Mouse (Mus musculus): ENCODE measurements around the gene Rell1.

The Rell1 gene

DNA sequence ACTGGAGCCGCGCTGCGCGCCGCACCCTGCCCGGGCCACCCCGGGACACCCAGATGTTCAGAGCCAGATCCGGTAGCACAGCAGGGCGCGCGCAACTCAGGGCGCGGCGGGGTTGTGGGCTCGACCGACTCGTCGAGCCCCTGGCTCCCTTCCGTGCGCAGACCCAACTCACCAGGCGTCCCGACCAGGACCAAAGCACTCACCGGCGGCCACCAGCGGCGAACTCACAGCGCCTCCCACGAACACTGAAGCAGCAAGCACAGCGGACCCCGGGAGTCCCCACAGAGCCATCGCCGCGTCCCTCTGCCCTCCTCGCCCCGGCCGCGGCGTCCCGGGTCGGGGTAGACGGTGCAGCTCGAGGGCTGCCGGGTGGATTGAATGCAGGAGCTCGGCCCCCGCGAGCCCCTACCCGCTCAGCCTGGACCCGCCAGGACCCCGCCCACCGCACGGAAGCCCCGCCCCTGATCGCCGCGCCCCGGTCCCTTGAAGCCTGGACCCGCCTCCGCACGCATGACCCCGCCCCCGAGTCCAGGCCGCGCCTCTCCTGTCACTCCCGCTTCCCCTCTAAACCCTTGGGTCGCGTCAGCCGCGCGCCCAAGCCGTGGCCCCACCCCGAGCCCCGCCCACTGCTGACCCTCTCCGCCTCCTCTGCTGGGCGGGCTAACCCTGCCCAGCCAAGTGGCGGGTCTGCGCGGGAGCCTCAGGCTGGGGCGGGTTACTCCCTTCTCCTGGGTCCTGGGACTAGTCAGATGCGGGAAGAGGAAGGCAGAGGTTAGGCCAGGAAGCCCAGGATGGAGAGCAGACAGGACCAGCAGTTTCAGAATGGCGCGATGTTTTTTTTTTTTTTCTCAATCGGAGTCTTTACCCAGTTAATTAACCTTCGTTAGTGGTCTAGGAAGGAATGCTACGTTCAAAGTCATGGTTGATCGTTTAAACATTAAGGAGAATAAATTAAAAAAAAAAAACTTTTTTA lies at the start of gene Rell1:
TSS of gene Rell1 (minus strand) at position 455 of the 973 bp plus-strand sequence.
- peak; percentile 96 for DNase-seq (ENCODE audit: low spot score)

DNA sequence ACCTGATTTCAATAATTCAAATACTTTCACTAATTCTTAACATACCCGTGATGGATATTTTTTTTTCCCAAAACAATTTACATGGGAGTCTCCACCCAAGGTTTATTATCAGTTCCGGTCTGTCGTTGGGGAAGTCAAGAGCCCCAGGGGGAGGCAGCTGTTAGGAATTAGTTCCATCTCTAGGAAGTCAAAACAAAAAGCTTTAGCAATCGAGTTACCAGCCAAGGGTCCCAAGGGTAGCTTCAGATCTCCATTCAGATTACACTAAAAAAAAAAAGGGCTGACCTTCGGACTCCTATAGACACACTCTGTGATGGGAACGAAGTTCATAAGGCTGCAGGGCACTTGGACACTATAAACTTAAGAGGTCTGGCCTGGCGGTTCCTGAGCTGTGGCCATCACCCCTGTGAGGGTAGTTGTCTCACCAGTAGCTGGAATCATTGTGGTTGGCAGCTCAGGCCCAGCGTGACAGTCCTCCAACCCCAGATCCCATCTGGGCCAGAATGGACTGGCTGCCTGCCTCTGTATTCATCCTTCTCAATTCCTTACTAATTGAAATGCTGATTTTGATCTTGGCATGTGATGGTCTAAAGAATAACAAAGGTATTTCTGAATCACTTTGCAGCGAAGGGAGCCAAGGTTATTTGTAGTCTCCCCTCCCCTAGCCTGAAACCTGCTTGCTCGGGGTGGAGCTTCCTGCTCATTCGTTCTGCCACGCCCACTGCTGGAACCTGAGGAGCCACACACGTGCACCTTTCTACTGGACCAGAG lies 44.1 kb upstream of the Rell1 start:
- no peak for DNase-seq (ENCODE audit: low spot score)

DNA sequence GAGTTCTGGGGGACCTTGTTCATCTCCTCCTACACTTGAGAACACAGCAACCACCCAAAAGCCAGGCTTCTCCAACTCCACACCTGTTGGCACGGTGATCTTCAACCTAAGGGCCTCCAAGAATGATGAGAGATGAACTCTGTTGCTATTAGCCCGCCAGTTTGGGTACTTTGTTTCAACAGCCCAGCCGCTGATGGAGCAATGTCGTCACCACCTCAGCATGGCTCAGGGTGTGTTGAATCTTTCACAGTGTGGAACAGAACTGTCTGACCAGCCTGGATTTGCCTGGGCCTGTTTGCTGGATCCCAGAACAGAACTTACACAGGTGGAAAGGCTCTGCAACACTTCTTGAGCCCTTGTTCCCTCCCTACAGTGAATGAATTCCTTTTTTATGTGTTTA lies 37.9 kb upstream of the Rell1 start:
- no peak for DNase-seq (ENCODE audit: low spot score)

DNA sequence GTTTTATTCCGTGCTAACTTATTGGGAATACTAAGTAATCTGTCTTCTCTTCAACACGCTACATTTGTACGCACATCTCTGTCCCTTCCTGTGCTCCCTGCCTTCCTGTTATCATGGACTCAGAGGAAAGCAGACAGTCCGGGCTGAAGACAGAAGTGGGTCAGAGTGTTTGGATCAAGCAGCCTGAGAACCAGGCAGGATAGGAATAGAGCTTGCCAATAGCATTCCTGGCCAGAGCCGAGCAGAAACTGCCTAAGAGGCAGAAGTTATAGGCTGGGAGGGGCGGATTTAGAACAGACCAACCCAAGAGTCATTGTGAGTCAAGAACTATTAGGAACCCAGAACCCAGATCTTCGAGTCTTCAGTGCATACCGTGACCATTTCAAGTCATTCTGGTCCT lies 34.6 kb upstream of the Rell1 start:
- peak; percentile 76 for DNase-seq (ENCODE audit: low spot score)

DNA sequence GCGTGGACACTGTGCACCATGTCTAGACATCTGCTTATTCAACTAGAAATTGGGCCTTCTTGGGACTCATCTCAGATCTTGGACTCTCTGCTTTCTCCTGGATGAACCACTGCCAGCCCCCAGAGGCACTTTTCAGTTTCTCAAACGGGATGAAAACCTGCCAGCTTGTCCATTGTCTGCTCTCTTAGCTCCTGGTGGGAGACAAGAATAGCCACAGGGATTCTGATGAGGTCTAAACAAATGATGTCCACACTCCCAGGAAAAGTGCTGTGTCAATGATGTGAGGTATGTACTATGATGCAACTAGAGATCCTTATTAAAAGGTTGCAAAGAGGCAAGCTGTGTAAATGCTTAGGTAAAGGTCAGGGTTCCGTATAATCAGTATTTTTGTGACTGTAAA lies 25.2 kb upstream of the Rell1 start:
- DNase-seq (ENCODE audit: low spot score): no peak

DNA sequence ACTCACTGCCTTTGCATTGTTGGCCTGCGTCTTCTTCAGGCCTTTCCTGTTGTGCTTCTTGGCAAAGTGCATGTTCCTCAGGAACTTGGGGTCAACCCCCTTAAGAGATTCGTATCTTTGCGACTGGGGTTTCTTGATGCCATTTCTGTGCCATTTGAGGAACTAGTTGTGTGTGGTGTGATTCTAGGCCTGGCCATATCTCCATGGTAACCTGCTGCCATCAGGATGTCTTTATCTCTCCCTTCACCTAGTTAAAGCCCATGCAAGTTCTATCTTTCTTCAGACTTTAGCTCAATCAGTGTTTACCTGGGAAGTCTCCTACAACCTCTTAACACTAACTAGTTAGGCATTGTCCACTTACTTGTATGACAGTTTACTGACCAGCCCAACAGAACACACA lies 22.0 kb upstream of the Rell1 start:
- no peak for DNase-seq (ENCODE audit: low spot score)

DNA sequence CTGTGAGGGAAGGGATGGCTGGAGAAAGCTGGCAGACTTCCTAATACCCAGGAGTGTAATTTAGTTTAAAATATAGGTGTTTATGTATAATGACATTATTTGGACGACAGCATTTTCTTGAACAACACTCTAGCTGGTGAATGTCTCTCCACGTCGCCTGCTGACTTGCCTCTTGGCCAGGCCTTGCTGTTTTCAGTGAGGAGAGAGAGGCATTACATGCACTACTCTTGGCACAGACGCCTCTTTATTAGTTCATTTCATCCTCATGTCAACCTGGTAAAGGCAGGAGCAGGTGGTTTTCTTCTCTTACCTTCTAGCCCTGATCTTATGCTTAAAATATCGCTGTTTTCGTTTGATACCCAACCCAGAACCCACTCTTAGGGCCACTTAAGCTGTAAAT lies 17.6 kb upstream of the Rell1 start:
- no peak for DNase-seq (ENCODE audit: low spot score)

DNA sequence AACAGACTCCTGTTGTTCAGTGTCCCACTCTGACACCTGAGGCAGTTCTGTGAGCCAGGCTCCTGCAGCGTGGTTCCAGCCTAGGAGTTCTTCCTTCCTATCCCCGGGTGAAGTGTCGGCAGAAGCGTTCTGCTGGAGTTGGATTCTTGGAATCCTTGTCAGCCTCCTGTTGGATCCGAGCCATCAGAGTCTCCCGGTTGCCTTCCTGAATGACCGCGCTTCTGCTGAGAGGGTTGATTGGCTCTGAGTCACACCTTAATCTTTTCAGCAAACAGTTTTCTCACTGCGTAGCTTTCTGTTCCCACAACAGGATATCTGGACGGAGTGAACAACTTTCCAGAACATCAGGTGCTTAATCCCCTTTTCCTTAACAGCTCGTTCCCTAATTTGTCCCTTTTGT lies 13.6 kb upstream of the Rell1 start:
- DNase-seq (ENCODE audit: low spot score): no peak

DNA sequence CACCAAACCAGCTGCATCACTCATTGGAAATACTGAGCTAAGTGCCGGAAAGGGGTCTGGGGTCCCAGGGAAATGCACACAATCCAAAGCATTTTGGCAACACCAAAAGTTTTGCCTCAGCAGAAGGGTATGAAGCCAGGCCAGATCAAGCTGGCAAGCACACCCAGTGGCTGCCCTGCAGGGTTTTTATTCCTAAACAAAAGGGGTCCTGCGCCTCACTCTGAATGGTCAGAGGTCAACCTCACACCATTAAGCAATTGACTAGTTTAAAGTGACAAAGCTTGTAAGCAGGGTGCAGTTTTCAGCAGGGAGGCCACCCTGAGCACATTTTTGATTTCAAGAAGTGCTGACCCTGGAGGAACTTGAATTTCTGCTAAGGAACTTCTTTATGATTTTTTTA lies 2.3 kb upstream of the Rell1 start:
- DNase-seq (ENCODE audit: low spot score): no peak

DNA sequence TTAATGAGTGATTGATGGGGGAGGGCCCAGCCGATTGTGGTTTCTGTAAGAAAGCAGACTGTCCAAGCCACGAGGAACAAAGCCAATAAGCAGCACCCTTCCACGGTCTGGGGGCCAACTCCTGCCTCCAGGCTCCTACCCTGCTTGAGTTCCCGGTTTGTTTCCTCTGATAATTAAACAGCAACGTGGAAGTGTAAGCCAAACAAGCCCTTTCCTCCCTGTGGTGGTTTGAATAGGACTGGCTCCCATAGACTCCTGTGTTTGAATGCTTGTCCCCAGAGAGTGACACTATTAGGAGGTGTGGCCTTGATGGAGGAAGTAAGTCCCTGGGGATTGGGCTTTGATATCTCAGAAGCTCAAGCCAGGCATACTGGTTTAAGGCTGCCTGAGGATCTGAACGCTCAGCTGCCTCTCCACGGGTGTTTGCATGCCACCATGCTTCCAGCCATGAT lies 1.6 kb upstream of the Rell1 start:
- peak; percentile 43 for DNase-seq (ENCODE audit: low spot score)

DNA sequence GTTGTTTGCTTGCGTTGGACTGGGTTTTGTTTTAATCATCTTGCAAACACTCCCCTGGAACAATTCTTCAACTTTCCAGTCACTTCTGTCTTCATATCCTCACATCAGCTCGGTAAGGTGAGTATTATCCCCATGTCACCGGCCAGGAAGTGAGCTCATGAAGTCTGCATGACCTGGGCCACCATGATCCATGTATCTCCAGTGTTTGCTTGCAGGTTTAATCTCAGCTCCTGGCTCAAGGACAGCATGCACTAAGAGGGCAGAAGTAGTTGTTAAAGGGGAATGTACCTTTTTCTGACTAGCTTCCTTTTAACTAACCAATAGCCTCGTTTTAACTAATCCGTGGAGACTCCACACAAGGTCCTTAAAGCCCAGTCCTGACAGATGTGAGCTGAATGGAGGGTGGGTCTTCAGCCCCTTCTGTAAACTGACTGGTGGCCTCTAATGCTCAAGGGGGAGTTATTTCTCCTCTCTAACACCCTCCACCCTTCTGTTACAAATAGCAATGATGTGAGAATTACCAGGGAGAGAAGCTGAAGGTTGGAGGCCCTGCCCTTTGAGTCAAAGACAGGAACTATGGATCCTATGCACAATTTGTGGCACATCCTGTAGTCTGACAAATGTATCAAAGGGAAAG lies 897 bp upstream of the Rell1 start:
- peak; percentile 32 for DNase-seq (ENCODE audit: low spot score)

DNA sequence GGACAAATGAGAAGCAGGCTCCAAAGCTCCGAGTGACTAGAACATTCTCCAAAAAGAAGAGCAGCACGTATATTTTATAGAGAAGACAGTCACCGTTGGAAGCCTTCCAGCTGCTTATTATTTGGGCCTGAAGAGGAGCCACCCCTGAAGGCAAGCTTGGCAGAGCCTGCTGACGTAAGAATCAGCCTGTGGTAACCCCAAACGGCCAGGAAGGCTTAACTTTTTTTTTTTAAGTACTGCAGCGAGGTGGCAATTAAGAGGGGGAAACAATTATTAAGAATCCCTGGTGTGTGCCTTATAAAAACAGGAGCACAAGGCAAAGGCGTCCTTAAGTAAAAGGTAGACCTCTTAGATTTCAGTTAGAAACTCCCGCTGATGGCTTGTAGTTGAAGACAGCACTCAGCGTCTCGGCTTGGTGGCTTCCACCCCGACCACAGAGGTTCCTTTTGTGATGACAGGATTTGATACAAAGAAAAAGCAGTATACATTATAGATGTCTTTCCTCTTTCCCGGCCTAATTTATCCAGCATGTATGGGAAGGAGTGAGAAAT lies 1.0 kb downstream of the Rell1 start:
- DNase-seq (ENCODE audit: low spot score): peak; percentile 65

DNA sequence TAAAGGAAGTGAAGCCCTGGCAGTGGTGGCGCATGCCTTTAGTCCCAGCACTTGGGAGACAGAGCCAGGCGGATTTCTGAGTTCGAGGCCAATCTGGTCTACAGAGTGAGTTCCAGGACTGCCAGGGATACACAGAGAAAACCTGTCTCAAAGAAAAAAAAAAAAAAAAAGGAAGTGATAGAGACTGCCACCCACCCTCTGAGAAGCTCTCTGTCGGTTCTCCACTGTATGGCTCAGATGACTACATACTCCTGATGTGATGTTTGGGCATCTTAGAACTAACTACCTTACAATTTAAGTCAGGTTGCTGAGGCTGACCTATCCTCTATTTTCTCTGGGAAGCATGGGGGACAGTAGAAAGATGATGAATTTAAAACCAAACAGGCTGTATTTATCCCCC lies 2.3 kb downstream of the Rell1 start:
- DNase-seq (ENCODE audit: low spot score): no peak

DNA sequence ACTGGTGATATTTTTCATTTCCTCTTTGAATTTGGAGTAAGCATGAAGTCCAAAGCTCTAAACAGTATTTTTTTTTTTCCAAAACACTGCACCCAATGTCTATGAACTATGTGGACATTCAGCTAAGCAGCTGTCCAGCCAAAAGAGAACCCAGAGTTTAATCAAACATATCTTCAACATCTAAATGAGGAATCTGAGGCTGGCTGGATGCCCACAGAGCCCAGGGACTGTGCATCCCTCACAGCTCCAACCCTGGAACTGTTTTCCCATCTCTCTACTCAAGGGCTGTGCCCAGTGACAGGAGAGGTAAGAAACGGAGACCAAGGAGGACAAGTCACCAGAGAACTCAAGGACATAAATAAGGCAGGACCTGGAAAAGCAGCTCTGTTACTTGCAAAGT lies 2.8 kb downstream of the Rell1 start:
- DNase-seq (ENCODE audit: low spot score): no peak

DNA sequence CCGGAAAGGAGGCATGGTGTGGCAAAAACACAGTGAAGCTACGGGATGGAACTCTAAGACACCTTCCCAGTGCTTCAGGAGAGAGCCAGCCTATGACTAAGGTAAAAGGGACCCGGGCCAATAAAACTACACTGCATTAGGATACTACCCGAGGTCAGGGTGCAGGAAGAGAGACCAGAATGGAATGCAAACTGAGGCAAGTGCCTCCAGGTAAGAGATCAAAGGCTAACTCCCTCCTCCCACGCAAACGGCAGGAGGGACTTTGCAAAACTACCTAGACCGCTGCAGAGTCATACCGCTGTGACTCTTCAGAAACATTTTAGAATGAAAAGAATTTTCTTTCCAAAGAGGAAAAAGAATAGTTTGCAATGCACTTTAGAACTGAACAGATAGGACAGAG lies 4.1 kb downstream of the Rell1 start:
- no peak for DNase-seq (ENCODE audit: low spot score)

DNA sequence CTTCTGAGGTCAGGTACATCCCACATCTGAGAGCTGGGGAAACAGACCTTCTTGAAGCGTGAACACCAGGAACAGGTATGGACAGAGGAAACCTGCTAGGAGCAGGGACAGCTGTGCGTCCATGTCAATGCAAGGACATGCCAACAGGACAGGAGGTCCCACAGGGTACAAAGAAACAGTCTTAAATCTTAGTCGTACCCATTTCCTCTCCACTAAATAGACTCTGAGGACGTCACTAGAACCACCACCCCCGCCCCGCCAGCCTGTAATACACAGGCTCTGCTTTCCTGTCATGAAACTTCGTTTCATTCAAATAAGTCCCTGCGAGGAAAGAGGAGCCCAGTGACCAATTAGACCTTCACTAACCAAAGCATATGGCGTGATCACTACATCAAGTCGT lies 7.0 kb downstream of the Rell1 start:
- DNase-seq (ENCODE audit: low spot score): no peak

DNA sequence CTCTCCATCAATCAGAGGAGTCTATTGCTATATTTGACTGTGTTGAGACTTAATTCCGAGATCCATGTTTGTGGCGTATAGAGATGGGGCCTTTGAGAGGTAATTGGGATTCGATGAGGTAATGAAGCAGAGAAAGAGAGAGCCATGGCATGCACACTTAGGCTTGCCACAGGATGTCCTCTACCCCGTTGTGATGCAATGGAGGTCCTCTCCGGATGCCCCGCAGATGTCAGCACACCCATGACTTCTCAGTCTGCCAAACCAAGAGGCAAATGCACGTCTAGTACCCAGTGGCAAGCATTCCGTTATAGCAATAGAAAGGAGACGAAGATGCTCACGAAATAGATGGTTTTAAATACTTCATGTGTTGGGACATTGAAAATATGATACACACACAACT lies 8.1 kb downstream of the Rell1 start:
- DNase-seq (ENCODE audit: low spot score): no peak

DNA sequence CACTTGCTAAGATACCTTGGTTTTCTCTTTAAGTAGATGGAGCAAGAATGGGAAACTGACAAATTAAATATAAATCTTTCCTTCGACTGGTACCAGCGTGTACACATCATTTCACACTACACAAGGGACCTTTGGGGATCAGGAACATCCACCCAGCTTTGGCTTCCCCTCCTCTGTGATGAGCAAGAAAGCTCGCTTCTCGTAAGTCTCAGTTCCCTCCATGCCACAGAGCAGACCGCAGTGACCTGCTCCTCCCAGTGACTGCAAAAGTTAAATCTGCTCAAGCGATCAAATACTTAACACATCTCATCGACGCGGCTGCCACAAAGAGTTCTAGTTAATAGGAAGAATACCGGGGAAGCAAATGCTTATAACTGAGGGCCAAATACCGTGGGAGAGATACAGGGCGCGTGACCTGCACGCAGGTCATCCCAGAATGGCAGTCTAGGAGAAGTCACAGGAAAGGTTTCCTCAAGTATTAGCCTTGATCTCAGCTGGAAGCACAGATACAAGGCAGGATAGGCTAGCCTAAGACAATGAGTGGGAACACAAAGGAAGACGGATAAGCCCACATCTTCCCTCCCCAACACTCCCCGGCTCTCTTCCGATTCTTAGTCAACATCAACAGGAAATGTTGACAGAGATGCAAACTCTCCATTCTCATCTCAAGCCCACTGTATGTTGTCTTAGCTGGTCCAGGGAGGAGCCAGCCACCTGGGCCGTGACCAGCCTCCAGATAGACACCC lies 9.6 kb downstream of the Rell1 start:
- DNase-seq (ENCODE audit: low spot score): no peak

DNA sequence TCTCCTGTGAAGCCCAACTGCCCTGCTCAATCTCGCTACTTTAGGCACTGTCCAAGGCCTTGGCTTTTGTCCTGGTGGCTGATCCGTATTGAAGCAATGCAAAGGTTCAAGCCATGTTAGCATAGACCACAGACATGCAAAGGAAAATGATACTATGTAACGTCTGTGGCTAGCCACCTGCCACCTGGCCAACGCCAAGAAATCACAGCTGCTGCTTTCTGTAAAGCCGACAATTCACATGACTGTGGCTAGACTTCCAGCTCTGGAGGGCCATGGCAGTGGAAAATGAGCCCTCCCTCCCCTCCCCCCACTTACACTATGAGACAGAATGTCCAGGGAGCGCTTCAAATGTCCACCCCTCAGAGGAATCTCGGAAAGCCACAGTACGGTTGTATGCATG lies 11.1 kb downstream of the Rell1 start:
- no peak for DNase-seq (ENCODE audit: low spot score)

DNA sequence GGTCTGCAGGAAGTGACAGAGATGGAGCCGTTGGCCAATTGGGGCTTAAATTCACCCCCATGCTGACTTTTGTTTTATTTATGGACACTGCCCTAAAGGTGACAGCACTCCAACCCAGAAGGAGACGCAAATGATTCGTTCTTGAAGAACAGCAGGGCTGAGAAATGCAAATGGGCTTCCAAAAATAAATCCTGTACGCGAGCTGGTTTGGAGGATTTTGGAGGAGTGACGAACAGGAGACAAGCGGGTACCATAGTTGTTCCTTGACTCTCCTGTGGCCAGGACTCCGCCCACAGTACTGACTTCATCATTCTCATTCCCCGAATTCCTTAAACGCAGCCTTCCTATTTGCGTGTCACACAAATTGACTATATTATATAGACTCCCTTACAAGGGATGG lies 12.3 kb downstream of the Rell1 start:
- no peak for DNase-seq (ENCODE audit: low spot score)

DNA sequence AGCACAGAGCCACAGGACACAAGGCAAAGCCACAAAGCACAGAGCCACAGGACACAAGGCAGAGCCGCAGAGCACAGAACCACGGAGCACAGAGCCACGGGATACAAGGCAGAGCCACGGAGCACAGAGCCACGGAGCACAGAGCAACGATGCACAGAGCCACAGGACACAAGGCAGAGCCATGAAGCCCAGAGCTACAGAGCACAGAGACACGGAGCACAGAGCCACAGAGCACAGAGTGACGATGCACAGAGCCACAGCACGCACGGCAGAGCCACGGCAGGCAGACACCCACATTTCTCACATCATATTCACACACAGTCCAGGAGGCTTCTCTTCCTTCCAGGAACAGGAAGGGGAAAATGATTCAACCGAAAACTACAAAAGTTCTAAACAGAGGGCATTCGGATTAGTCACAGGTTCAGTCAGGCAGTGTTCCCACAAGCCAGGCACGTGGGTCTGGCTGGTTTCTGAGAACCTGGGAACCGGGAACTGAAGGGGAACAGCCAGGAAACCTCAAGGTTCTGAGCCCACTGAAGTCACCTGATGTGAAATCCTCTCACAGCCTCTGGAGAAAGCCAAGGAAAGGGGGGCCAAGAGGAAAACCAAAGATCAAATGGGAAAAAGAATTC lies 15.2 kb downstream of the Rell1 start:
- no peak for DNase-seq (ENCODE audit: low spot score)
